Mouse (Mus musculus): Measurements from ENCODE around the gene Tmigd3.

- no peak for TF ChIP-seq POLR2A (IDR thresholded peaks at IDR 0.05; ENCODE audit: borderline replicate concordance, control insufficient read depth, low read depth, low read length)
- TF ChIP-seq CTCF (IDR thresholded peaks at IDR 0.05; ENCODE audit: control insufficient read depth, insufficient read depth, low read length), result no peak
Observed at GRCm38 (mm10) chr3:105900716-105901115, 30.0 kb downstream of the Tmigd3 start.
